Mouse (Mus musculus) stomach, postnatal 0 days (tissue): Measurements from ENCODE around the gene Tmem248. TPM values are rescaled to one million over a fixed set of nuclear protein-coding genes. Genes with fewer than 3 reads are reported as not detected.

ENCODE experiments used
- ATAC-seq: fragments of 200-750 bp; cut with Nextera tagmentation; 2 replicates; pipeline ENCODE4 v1.8.0; 2017; ENCODE audit not compliant: low FRiP score, low TSS enrichment
- DNase-seq: peaks from one replicate; pipeline ENCODE4 v3.0.0-alpha.2; 2016; ENCODE audit warnings: low spot score
- H3K27ac ChIP-seq: fragments of 300-500 bp; sonication (generic); replicated peaks from 2 replicates; pipeline ENCODE4 v1.5.1; 2014; ENCODE audit warnings: mild to moderate bottlenecking, control low read depth
- H3K27me3 ChIP-seq: fragments of 300-500 bp; sonication (generic); 2 replicates; pipeline ENCODE4 v1.6.1; 2014; ENCODE audit warnings: low read length; ENCODE audit not compliant: control insufficient read depth, insufficient read depth
- H3K36me3 ChIP-seq: fragments of 300-500 bp; sonication (generic); 2 replicates; pipeline ENCODE4 v1.6.1; 2014; ENCODE audit warnings: low read length, mixed read lengths; ENCODE audit not compliant: control insufficient read depth, insufficient read depth
- H3K4me1 ChIP-seq: fragments of 300-500 bp; sonication (generic); replicated peaks from 2 replicates; pipeline ENCODE4 v1.6.1; 2014; ENCODE audit warnings: antibody characterized with exemption; ENCODE audit not compliant: control insufficient read depth, insufficient read depth
- H3K4me2 ChIP-seq: fragments of 300-500 bp; sonication (generic); replicated peaks from 2 replicates; pipeline ENCODE4 v1.6.1; 2014; ENCODE audit warnings: low read depth, mild to moderate bottlenecking, control low read depth, moderate library complexity
- H3K4me3 ChIP-seq: fragments of 300-500 bp; sonication (generic); 2 replicates; pipeline ENCODE4 v1.5.1; 2014; ENCODE audit warnings: low read depth, low read length, control low read depth
- H3K9ac ChIP-seq: fragments of 300-500 bp; sonication (generic); 2 replicates; pipeline ENCODE4 v1.6.1; 2014; ENCODE audit warnings: mild to moderate bottlenecking, low read length, control low read depth, mixed read lengths
- H3K9me3 ChIP-seq: fragments of 300-500 bp; sonication (generic); 2 replicates; pipeline ENCODE4 v1.6.1; 2016; ENCODE audit warnings: low read length; ENCODE audit not compliant: control insufficient read depth
- CTCF ChIP-seq: IDR thresholded peaks from 2 replicates; pipeline ENCODE4 v1.5.1; 2016; ENCODE audit warnings: antibody characterized with exemption, low read depth, mild to moderate bottlenecking, moderate library complexity
- EP300 ChIP-seq: optimal IDR thresholded peaks from 2 replicates; pipeline ENCODE3; 2016; ENCODE audit warnings: antibody characterized with exemption
- WGBS: fragments of 180-500 bp; shearing (Covaris S2); extraction: QIAGEN DNeasy Blood & Tissue Kit; methylation state at CpG from one replicate; pipeline ENCODE4 v1.1.7; 2014; 5-methylcytosine and 5-hydroxymethylcytosine counted together
- polyA plus RNA-seq: library from polyadenylated mRNA; unstranded; fragments of >200 nt; fragmentation: Nextera tagmentation; extraction: Ambion mirVana; gene quantifications from 2 replicates; pipeline ENCODE4 v1.2.1, GENCODE M21; 2015

Tmem248 gene
- 33.2 and 34.4 TPM in 2 replicates for polyA plus RNA-seq

GRCm38 (mm10) chr5:130216781-130217180 is at the start of gene Tmem248:
Gene Tmem248, plus strand, starts transcription at chr5:130217081.
- Histone ChIP-seq H3K4me2 (no peak within 1 kb of the TSS), H3K9me3 (no peaks in the 10 kb centered on the region), H3K9ac (no peak within 1 kb of the TSS), H3K4me1 (no peaks in the 10 kb centered on the region), H3K36me3 (peaks cover 7% of the 10 kb centered on the region; the same call in 1 of the 2 replicates), H3K4me3 (no peak within 1 kb of the TSS), H3K27ac (0 out of 2 replicates have a peak within 1 kb of the TSS, but pooled peaks have one; percentile 24), H3K27me3 (no peaks in the 10 kb centered on the region)
- DNase-seq (no peak), ATAC-seq (no peak)
- TF ChIP-seq EP300 (no peak), CTCF (no peak)
- whole genome bisulfite sequencing: 73% methylated on average over 7 of the region's 7 CpGs

- DNase-seq: no peak
- no peaks in the 10 kb centered on the region for H3K9me3 ChIP-seq
- no peaks in the 10 kb centered on the region for H3K36me3 ChIP-seq
- H3K9ac ChIP-seq: no peak overlapping the region
- H3K4me3 ChIP-seq: no peak overlapping the region
- 23% methylated on average over 6 of the region's 6 CpGs for WGBS
- no peak overlapping the region for H3K4me2 ChIP-seq
- H3K27me3 ChIP-seq: no peaks in the 10 kb centered on the region
- ATAC-seq: no peak
- H3K27ac ChIP-seq: no peak overlapping the region
- peaks cover 6% of the 10 kb centered on the region for H3K4me1 ChIP-seq
- TF ChIP-seq EP300 (no peak), CTCF (no peak)
Observed at GRCm38 (mm10) chr5:130169109-130169508, 47.8 kb upstream of the Tmem248 start.

GRCm38 (mm10) chr5:130170666-130171422 is 46.0 kb upstream of the Tmem248 start:
- ATAC-seq: no peak
- peak overlapping the region; percentile 79 for H3K4me3 ChIP-seq
- peaks cover 6% of the 10 kb centered on the region for H3K4me1 ChIP-seq
- H3K27ac ChIP-seq: peak overlapping the region; percentile 95
- no peaks in the 10 kb centered on the region for H3K27me3 ChIP-seq
- DNase-seq: no peak
- no peaks in the 10 kb centered on the region for H3K9me3 ChIP-seq
- peak overlapping the region; percentile 69 for H3K4me2 ChIP-seq
- no peaks in the 10 kb centered on the region for H3K36me3 ChIP-seq
- peak overlapping the region; percentile 91 for H3K9ac ChIP-seq
- 12% methylated on average over 6 of the region's 6 CpGs for WGBS
- TF ChIP-seq CTCF (no peak), EP300 (no peak)

GRCm38 (mm10) chr5:130171423-130171954 is 45.4 kb upstream of the Tmem248 start, which contains the start of gene Rabgef1:
Gene Rabgef1, plus strand, starts transcription at chr5:130171798.
- peak within 1 kb of the TSS; percentile 69 for H3K4me2 ChIP-seq

GRCm38 (mm10) chr5:130171956-130172601 is 44.8 kb upstream of the Tmem248 start:
- WGBS: under 1% methylated on average over 36 of the region's 46 CpGs
- H3K4me3 ChIP-seq: peak overlapping the region; percentile 79
- H3K27me3 ChIP-seq: no peaks in the 10 kb centered on the region
- H3K27ac ChIP-seq: peak overlapping the region; percentile 95
- H3K4me2 ChIP-seq: peak overlapping the region; percentile 55
- H3K36me3 ChIP-seq: no peaks in the 10 kb centered on the region
- H3K9me3 ChIP-seq: no peaks in the 10 kb centered on the region
- peak; percentile 77 for ATAC-seq
- H3K4me1 ChIP-seq: peaks cover 6% of the 10 kb centered on the region
- TF ChIP-seq EP300: no peak
- TF ChIP-seq CTCF: no peak
- H3K9ac ChIP-seq: peak overlapping the region; percentile 91
- peak; percentile 51 for DNase-seq

More at GRCm38 (mm10) chr5:130171423-130171954, 45.4 kb upstream of the Tmem248 start, which contains the start of gene Rabgef1:
- Histone ChIP-seq H3K27ac (peak within 1 kb of the TSS; percentile 95), H3K27me3 (no peaks in the 10 kb centered on the region), H3K4me1 (peaks cover 6% of the 10 kb centered on the region), H3K4me3 (peak within 1 kb of the TSS; percentile 79), H3K36me3 (no peaks in the 10 kb centered on the region), H3K9ac (peak within 1 kb of the TSS; percentile 91), H3K9me3 (no peaks in the 10 kb centered on the region)
- DNase-seq: peak; percentile 97
- under 1% methylated on average over 57 of the region's 62 CpGs for WGBS
- peak; percentile 96 for ATAC-seq
- TF ChIP-seq EP300 (no peak), CTCF (no peak)
